Mouse (Mus musculus) CH12.LX (cell line): ENCODE data around the gene Tmem240.

ENCODE experiments used
- CTCF ChIP-seq, 2 experiments: IDR thresholded peaks in 1 of 2; conservative IDR thresholded peaks in 1 of 2; 2 replicates each; pipeline ENCODE4 v1.5.1; 2011 to 2012; ENCODE audit warnings: low read depth in 2 of 2, low read length in 2 of 2, improper control_type of control experiment in 1 of 2, inconsistent platforms in 1 of 2, mild to moderate bottlenecking in 1 of 2, moderate library complexity in 1 of 2
- E2F4 ChIP-seq: IDR thresholded peaks from 2 replicates; pipeline ENCODE4 v1.6.1; 2011; ENCODE audit warnings: low read depth, low read length, improper control_type of control experiment; ENCODE audit not compliant: insufficient replicate concordance
- SIN3A ChIP-seq: IDR thresholded peaks from 2 replicates; pipeline ENCODE4 v1.6.1; 2012; ENCODE audit warnings: low read length, improper control_type of control experiment, inconsistent platforms

GRCm38 (mm10) chr4:155746036-155746548, 11.5 kb downstream of the Tmem240 start:
- TF ChIP-seq SIN3A, result no peak
- no peak for TF ChIP-seq CTCF (conservative IDR thresholded peaks at IDR 0.05 in 1 of 2, IDR thresholded peaks at IDR 0.05 in 1 of 2; ENCODE audit: low read depth in 2 of 2, low read length in 2 of 2)
- TF ChIP-seq E2F4, result no peak
